Mouse (Mus musculus) heart, embryonic 15.5 days (tissue): Measurements from ENCODE around the gene Atg9b. TPM values are rescaled to one million over a fixed set of nuclear protein-coding genes. Genes with fewer than 3 reads are reported as not detected.
A peak's percentile ranks its signal among the peaks of the same experiment; 100 is the strongest.

Source experiments
- ATAC-seq: fragments of 200-750 bp; cut with Nextera tagmentation; replicated peaks from 2 replicates; pipeline ENCODE4 v1.8.0; 2017; ENCODE audit warnings: low read depth, moderate TSS enrichment; ENCODE audit not compliant: insufficient number of reproducible peaks, insufficient read depth, low FRiP score
- H3K27ac ChIP-seq: fragments of 300-500 bp; sonication (generic); 2 replicates; pipeline ENCODE4 v1.5.1; 2015; ENCODE audit warnings: mild to moderate bottlenecking, inconsistent platforms
- H3K27me3 ChIP-seq: fragments of 300-500 bp; sonication (generic); 2 replicates; pipeline ENCODE4 v1.6.1; 2015; ENCODE audit warnings: inconsistent platforms
- H3K36me3 ChIP-seq: fragments of 300-500 bp; sonication (generic); 2 replicates; pipeline ENCODE4 v1.6.1; 2015; ENCODE audit warnings: mild to moderate bottlenecking, inconsistent platforms
- H3K4me1 ChIP-seq: fragments of 300-500 bp; sonication (generic); replicated peaks from 2 replicates; pipeline ENCODE4 v1.6.1; 2015; ENCODE audit warnings: inconsistent platforms
- H3K4me2 ChIP-seq: fragments of 300-500 bp; sonication (generic); 2 replicates; pipeline ENCODE4 v1.6.1; 2015; ENCODE audit warnings: inconsistent platforms, mild to moderate bottlenecking, moderate library complexity
- H3K4me3 ChIP-seq: fragments of 300-500 bp; sonication (generic); 2 replicates; pipeline ENCODE4 v1.5.1; 2015; ENCODE audit warnings: mild to moderate bottlenecking, inconsistent platforms
- H3K9ac ChIP-seq: fragments of 300-500 bp; sonication (generic); 2 replicates; pipeline ENCODE4 v1.6.1; 2015; ENCODE audit warnings: mild to moderate bottlenecking, inconsistent platforms
- H3K9me3 ChIP-seq: fragments of 300-500 bp; sonication (generic); replicated peaks from 2 replicates; pipeline ENCODE4 v1.6.1; 2016; ENCODE audit warnings: inconsistent platforms
- WGBS: fragments of 180-500 bp; shearing (Covaris S2); methylation state at CpG from one replicate; pipeline ENCODE4 v1.1.7; 2015; ENCODE audit warnings: mixed read lengths; 5-methylcytosine and 5-hydroxymethylcytosine counted together
- polyA plus RNA-seq: library from polyadenylated mRNA; unstranded; fragments of >200 nt; fragmentation: Nextera tagmentation; extraction: Ambion mirVana; gene quantifications from 2 replicates; pipeline ENCODE4 v1.2.1, GENCODE M21; 2015

Gene Atg9b
- polyA plus RNA-seq, 1 experiment from 2014 or later: 0.81 TPM

DNA sequence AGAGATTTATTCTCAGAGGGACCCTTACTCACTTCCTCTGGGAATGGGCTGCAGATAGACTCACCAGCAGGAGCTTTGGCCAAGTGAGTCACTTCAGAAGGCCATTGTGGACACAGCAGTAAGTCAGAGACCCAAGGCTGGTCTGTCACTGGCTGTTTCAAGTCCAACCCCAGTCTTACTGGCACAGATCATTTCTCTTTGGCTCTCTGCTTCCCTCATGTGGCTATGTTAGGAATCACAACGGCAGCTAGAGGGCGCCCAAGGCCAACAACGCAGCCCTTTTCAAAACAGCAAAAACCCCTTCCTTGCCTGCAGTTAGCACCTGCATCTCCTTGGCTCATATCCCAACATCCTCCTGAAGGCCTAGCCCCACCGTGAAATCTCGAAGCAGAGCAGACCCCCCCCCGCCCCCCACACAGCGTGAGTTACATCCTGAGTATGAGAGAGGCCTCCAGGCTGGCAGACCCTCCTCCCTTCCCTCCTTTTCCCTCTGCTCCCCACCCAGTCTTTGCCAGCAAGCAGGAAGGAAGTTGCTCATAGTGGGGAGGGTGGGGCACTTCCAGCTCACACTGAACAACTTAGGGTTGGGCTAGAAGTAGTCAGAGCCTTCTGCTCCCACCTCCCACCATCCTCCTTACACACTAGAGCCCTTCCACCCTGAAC is 31.0 kb downstream of the Atg9b start:
- H3K9me3 ChIP-seq: no peaks in the 10 kb centered on the region
- WGBS: 1% methylated on average over 7 of the region's 7 CpGs
- no peak overlapping the region; the same call in 1 of the 2 replicates for H3K9ac ChIP-seq
- H3K4me1 ChIP-seq: peaks cover 15% of the 10 kb centered on the region
- H3K27me3 ChIP-seq: no peaks in the 10 kb centered on the region; the same call in 1 of the 2 replicates
- no peaks in the 10 kb centered on the region for H3K36me3 ChIP-seq
- peak; percentile 24 for ATAC-seq
- H3K27ac ChIP-seq: peak overlapping the region; percentile 42
- no peak overlapping the region for H3K4me2 ChIP-seq
- H3K4me3 ChIP-seq: no peak overlapping the region

GRCm38 (mm10) chr5:24357461-24357860 is 34.5 kb downstream of the Atg9b start:
- Histone ChIP-seq H3K9ac (no peak overlapping the region), H3K4me1 (peaks cover 35% of the 10 kb centered on the region), H3K4me3 (no peak overlapping the region), H3K27me3 (no peaks in the 10 kb centered on the region; the same call in 1 of the 2 replicates), H3K27ac (no peak overlapping the region), H3K4me2 (no peak overlapping the region), H3K36me3 (no peaks in the 10 kb centered on the region), H3K9me3 (no peaks in the 10 kb centered on the region)
- no peak for ATAC-seq
- WGBS: 7% methylated on average over 7 of the region's 7 CpGs

DNA sequence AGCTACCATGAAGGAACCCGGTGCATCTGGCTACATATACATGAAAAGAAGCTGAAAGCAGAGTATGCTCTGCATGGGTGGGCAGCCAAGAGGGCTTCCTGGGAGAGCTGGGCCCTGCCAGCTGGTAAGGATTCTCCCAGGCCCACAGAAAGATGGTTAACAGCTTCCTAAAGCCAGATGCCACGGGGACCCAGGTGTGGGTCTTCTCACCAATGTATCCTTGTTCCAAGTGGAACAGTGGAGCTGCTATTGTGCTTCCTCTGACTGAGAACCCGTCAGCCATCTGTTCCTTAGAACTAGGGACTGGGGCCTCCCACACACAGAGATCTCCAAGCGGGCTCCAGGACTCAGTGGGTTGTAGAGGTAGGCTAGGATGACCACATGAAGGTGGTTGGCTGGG is 35.2 kb downstream of the Atg9b start:
- no peaks in the 10 kb centered on the region; the same call in 1 of the 2 replicates for H3K27me3 ChIP-seq

GRCm38 (mm10) chr5:24353327-24353726 is 38.6 kb downstream of the Atg9b start:
- WGBS: 15% methylated on average over 4 of the region's 4 CpGs
- no peaks in the 10 kb centered on the region for H3K36me3 ChIP-seq
- H3K27me3 ChIP-seq: no peaks in the 10 kb centered on the region
- H3K9ac ChIP-seq: peak overlapping the region; percentile 42
- peak overlapping the region; percentile 99 for H3K27ac ChIP-seq
- no peak overlapping the region for H3K4me3 ChIP-seq
- H3K4me1 ChIP-seq: peaks cover 64% of the 10 kb centered on the region
- no peaks in the 10 kb centered on the region for H3K9me3 ChIP-seq
- no peak for ATAC-seq
- peak overlapping the region; percentile 93 for H3K4me2 ChIP-seq

More for the DNA sequence above, 35.2 kb downstream of the Atg9b start:
- H3K27ac ChIP-seq: no peak overlapping the region
- H3K36me3 ChIP-seq: no peaks in the 10 kb centered on the region
- H3K9ac ChIP-seq: no peak overlapping the region
- 57% methylated on average over 4 of the region's 4 CpGs for WGBS
- H3K4me2 ChIP-seq: no peak overlapping the region
- H3K4me1 ChIP-seq: peaks cover 42% of the 10 kb centered on the region
- no peak for ATAC-seq
- no peaks in the 10 kb centered on the region for H3K9me3 ChIP-seq
- H3K4me3 ChIP-seq: no peak overlapping the region

GRCm38 (mm10) chr5:24352251-24352859 is 39.6 kb downstream of the Atg9b start:
- Histone ChIP-seq H3K9ac (peak overlapping the region; percentile 94), H3K9me3 (no peaks in the 10 kb centered on the region), H3K4me2 (peak overlapping the region; percentile 93), H3K4me3 (peak overlapping the region; percentile 81), H3K4me1 (peaks cover 71% of the 10 kb centered on the region), H3K36me3 (no peaks in the 10 kb centered on the region), H3K27ac (peak overlapping the region; percentile 99), H3K27me3 (no peaks in the 10 kb centered on the region)
- WGBS: 5% methylated on average over 24 of the region's 24 CpGs
- peak; percentile 76 for ATAC-seq

DNA sequence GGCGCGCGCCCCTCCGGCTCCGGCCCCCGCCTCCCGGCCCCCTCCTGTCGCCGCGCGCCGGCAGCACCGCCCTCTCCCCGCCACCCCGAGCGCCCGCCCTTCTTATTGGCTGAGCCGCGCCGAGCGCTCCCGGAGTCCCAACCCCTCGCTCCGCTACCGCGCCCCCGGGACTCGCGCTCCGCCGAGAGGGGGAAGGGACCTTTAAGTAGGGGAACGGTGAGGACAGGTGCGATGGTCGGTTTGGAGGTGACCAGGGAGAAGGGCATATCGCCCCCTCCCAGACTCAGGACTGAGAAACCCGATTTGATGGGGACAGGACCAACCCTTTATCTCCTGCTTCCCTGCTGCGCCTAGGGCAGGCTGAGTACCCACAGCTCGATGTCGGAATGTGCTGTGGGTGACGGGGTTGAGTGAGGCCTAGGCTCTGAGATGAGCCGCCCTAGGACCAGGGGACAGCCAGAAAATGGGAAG is 40.2 kb downstream of the Atg9b start:
- peaks cover 76% of the 10 kb centered on the region for H3K4me1 ChIP-seq

DNA sequence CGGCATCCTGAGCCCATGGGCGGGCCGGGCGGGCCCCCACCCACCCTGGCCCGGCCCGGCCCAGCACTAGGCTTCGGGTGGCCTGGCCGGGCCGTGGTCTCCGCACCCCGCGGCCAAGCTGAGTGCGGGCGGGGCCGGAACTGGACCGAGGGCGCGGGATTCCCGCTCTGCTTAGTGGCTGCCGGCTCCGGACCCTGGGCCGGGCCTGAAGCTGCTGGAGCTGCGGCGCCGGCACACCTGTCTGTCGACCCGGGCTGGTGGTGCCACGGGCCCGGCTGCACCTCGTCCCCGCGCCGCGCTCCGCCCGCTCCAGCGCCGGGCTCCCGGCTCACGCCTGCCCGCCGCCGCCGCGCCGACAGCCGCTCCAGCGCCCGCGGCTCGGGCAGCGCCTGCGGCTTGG is 40.7 kb downstream of the Atg9b start, which contains the start of gene Kcnh2:
TSS of gene Kcnh2 (minus strand) at position 327 of the 400 bp plus-strand sequence.
- peaks cover 78% of the 10 kb centered on the region for H3K4me1 ChIP-seq
- peaks cover 5% of the 10 kb centered on the region; the same call in 1 of the 2 replicates for H3K36me3 ChIP-seq
- WGBS: 0% methylated on average over 49 of the region's 53 CpGs
- H3K9ac ChIP-seq: peak within 1 kb of the TSS; percentile 94
- no peaks in the 10 kb centered on the region for H3K27me3 ChIP-seq
- ATAC-seq: peak; percentile 0; the same call in 1 of the 2 replicates
- peak within 1 kb of the TSS; percentile 93 for H3K4me2 ChIP-seq
- peak within 1 kb of the TSS; percentile 81 for H3K4me3 ChIP-seq
- no peaks in the 10 kb centered on the region for H3K9me3 ChIP-seq
- H3K27ac ChIP-seq: peak within 1 kb of the TSS; percentile 99

More for the DNA sequence above, 40.2 kb downstream of the Atg9b start:
- no peaks in the 10 kb centered on the region for H3K27me3 ChIP-seq
- H3K9ac ChIP-seq: peak overlapping the region; percentile 94
- peak; percentile 71 for ATAC-seq
- H3K4me3 ChIP-seq: peak overlapping the region; percentile 81
- peak overlapping the region; percentile 93 for H3K4me2 ChIP-seq
- no peaks in the 10 kb centered on the region for H3K9me3 ChIP-seq
- peaks cover 3% of the 10 kb centered on the region; the same call in 1 of the 2 replicates for H3K36me3 ChIP-seq
- under 1% methylated on average over 34 of the region's 41 CpGs for WGBS
- H3K27ac ChIP-seq: peak overlapping the region; percentile 99

- no peak for ATAC-seq
- peak overlapping the region; percentile 94 for H3K9ac ChIP-seq
- WGBS: 20% methylated on average over 15 of the region's 15 CpGs
- H3K27me3 ChIP-seq: no peaks in the 10 kb centered on the region
- H3K4me2 ChIP-seq: peak overlapping the region; percentile 93
- H3K36me3 ChIP-seq: peaks cover 5% of the 10 kb centered on the region; the same call in 1 of the 2 replicates
- H3K4me3 ChIP-seq: peak overlapping the region; percentile 81
- no peaks in the 10 kb centered on the region for H3K9me3 ChIP-seq
- H3K4me1 ChIP-seq: peaks cover 82% of the 10 kb centered on the region
- peak overlapping the region; percentile 99 for H3K27ac ChIP-seq
Measured at GRCm38 (mm10) chr5:24350531-24351250, 41.3 kb downstream of the Atg9b start.

- Histone ChIP-seq H3K9me3 (no peaks in the 10 kb centered on the region), H3K36me3 (peaks cover 5% of the 10 kb centered on the region; the same call in 1 of the 2 replicates), H3K27ac (peak overlapping the region; percentile 99), H3K27me3 (no peaks in the 10 kb centered on the region), H3K4me2 (peak overlapping the region; percentile 93), H3K4me1 (peaks cover 85% of the 10 kb centered on the region), H3K4me3 (peak overlapping the region; percentile 81), H3K9ac (peak overlapping the region; percentile 94)
- 34% methylated on average over 3 of the region's 3 CpGs for WGBS
- no peak for ATAC-seq
Measured at GRCm38 (mm10) chr5:24350073-24350472, 41.9 kb downstream of the Atg9b start.

DNA sequence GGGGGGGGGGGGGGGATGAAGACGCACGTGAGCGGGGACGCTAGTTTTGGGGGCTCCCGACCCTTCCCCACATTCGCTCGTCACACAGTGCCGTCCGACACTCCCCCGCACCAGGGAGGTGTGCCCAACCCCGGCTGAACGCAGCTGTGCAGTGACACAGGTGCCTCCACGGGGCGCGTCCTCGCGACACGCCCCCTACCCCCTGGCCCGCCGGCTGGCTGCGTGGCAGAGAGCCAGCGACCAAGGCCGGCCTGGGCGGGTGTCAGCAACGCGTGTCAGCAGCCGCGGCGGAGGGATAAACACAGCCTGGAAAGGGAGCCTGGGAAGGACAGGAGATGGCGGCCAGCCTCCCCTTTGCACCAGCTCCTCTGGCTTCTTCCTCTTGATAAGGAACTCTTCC is 43.4 kb downstream of the Atg9b start:
- WGBS: under 1% methylated on average over 26 of the region's 30 CpGs

DNA sequence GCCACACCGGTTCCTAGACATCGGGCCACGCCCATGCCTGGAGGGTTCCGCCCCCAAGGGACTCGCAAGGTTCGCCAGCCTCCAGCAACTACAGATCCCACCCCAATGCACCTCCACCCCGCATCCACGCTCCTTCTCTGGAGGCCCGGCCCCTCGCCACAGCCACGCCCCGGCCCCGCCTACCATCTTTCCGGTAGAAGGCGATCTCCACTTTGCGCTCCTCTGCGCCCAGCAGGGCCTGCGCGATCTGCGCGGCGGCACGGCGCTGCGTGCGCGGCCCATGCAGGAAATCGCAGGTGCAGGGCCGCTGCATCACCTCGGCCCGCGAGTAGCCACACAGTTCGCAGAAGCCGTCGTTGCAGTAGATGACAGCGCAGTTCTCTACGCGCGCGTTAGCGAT is 43.8 kb downstream of the Atg9b start:
- WGBS: under 1% methylated on average over 40 of the region's 41 CpGs
- H3K9ac ChIP-seq: peak overlapping the region; percentile 94
- H3K36me3 ChIP-seq: peaks cover 5% of the 10 kb centered on the region; the same call in 1 of the 2 replicates
- peaks cover 87% of the 10 kb centered on the region for H3K4me1 ChIP-seq
- peak overlapping the region; percentile 93 for H3K4me2 ChIP-seq
- H3K27ac ChIP-seq: peak overlapping the region; percentile 99
- peak overlapping the region; percentile 81 for H3K4me3 ChIP-seq
- no peaks in the 10 kb centered on the region for H3K27me3 ChIP-seq
- peak; percentile 7; the same call in 1 of the 2 replicates for ATAC-seq
- H3K9me3 ChIP-seq: no peaks in the 10 kb centered on the region

More for the DNA sequence above, 43.4 kb downstream of the Atg9b start:
- Histone ChIP-seq H3K9me3 (no peaks in the 10 kb centered on the region), H3K9ac (peak overlapping the region; percentile 94), H3K27ac (peak overlapping the region; percentile 99), H3K4me3 (peak overlapping the region; percentile 81), H3K4me1 (peaks cover 87% of the 10 kb centered on the region), H3K36me3 (peaks cover 5% of the 10 kb centered on the region; the same call in 1 of the 2 replicates), H3K4me2 (peak overlapping the region; percentile 93), H3K27me3 (no peaks in the 10 kb centered on the region)
- no peak for ATAC-seq
